Mouse (Mus musculus) layer of hippocampus, postnatal 14 days (tissue): ENCODE data around the gene Lrrfip1. TPM values are rescaled to one million over a fixed set of nuclear protein-coding genes. Genes with fewer than 3 reads are reported as not detected.
A peak's percentile ranks its signal among the peaks of the same experiment; 100 is the strongest.

Experiments
- DNase-seq, 2 experiments: peaks; one replicate each; pipeline ENCODE4 v3.0.0; 2021 to 2022; ENCODE audit warnings: low spot score in 2 of 2, mixed read lengths in 1 of 2
- total RNA-seq, 2 experiments: library from RNA; stranded (reverse); gene quantifications; 2 replicates each; pipeline ENCODE4 v1.2.3; 2021

Gene Lrrfip1
- total RNA-seq, 2 experiments from 2014 or later: 73.0 to 82.7 TPM

DNA sequence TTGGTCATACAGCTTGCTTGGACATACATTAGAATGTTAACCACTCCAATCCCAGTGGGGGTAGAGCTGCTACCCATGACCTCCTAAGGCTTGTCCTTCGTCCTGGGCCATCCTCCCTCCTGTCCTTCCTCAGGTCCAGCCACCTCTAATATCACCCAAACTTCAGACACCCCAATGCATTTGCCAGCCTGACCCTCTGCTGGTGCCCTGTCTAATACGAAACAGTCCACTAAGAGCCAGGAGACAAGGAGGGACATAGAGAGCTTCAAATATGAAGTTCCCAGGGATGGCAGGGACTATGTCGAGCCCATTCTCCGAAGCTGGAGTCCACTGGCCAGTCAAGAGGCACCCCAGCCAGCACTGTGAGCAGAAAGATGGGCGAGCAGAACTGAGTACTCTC is 896 bp upstream of the Lrrfip1 start:
- DNase-seq: no peak

DNA sequence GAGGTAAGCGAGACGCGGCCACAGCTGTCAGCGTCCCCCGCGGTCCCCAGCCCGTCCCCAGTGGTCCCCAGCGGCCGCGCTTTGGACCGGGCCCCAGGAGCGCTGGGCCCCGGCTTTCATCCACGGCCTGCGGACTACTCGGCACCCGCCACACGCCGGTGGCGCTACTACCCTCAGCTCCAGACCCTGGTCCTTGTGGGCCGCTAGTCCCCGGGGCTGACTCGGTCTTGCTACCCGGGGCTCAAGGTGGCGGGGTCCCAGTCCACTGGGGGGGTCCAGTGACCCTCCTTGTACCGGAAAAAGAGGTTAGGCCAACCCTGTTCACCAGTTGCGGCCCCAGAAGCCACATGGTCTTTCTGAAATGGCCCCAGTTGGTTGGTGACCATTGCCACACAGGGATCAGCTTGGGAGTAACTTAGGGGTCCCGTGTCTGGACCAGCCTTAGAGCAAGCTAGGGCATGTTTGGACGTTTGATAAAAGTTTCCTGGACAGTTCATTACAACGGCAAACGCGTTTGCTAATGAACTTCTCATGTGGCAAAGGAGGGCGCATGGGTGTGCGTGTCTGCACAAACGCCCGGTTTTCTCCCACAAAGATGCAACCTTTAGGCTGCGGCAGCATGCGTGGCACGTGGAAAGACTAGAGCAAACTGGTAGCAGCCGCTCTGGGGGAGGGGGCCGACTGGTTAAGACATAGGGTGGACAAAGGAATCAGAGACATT is 514 bp downstream of the Lrrfip1 start:
- no peak for DNase-seq

DNA sequence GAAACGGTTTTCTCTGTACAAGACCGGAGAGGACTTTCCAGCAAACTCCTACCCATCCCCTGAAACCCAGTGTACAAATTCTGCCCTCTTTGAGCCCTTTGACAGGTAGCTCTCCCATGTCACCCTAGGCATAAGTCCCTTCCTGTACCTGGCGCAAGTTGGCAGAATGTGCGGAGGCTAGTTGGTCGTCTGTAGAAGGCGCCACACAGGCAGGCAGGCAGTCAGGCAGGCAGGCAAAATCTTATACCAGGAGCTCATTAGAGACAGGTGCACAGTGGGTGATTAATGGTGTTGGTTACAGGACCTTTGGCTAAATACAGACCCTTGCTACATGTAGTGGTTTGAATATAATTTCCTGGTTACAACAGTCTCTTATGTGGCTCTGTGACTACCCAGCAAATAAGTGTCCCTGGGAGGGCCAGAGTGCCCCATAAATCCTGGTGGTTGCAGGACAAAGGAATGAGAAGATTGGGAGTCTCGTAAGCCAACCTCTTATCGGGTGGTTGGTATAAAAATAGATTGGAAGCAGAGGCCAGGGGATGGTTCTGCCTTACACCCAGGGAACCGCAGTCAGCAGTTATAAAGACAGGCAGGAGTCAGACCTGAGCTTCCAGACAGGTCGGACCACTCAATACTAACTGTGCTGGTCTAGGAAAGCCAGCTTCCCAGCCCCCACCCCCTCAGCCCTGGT is 1.5 kb downstream of the Lrrfip1 start:
- no peak for DNase-seq

DNA sequence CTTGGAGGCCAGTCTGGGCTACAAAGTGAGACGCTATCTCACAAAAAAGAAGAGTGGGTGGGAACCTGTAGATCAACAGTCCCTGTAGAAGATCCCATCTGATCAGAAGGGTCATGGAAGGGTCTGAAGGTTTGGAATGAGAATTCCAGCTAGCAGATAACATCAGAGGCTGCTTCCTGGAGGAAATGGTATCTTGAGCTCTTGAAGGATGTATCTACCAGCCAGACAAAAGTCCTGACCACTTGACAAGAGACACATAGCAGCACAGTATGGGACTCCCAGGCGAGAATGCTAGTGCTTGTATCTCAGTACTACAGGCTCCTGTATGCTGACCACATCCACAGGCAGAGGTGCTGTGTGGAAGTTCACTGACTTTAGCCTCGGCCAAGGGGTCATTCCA is 2.6 kb downstream of the Lrrfip1 start:
- DNase-seq: no peak

DNA sequence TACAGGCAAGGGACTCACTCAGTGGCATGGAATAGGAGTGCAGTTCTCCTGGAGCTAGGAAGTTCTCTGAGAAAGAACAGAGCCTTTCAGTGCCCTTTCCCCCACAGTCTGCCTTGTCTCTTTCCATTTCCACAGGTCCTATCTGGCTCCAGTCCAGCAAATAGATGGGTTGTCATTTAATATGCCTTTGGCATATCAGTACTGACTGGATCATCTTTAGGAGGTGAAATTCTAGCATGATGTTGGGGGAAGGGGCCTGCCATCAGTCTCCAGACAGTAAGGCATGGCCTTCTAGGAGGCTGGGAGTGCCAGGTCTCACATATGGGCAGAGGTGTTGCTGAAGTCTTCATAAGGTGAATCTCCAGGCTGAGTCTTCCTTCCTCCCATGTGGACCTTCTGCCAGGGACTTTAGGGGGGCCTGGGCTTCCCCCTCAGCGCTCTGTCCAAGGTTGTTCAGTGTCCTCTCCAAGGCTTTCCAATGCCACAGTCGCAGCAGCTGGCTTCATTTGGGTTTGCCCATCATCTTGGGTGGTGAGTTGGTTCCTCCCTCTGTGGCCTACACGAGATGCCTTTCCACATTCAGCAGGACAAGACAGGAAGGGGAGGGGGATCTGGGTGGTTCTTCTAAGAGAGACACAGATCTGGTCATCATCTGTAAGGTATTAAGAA is 3.5 kb downstream of the Lrrfip1 start:
- DNase-seq: no peak

DNA sequence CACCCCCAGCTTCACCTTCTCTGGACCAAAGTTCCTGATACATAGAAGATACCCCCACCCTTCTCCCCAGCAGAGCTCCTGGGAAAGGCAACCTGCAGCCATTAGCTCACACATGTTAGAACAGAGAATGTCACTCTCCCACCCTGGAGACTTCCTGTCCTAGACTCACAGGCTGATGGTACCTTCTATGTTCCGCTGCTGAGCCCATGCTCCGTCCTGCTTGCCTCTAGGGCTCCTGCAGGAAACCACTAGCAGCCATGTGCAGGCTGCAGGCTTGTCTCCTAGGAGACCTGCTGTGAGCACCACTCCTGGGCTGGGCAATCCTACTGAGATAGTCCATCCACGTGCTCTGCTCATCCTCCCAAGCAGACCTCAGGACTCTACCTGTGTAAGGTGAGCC is 4.1 kb downstream of the Lrrfip1 start:
- DNase-seq: no peak

DNA sequence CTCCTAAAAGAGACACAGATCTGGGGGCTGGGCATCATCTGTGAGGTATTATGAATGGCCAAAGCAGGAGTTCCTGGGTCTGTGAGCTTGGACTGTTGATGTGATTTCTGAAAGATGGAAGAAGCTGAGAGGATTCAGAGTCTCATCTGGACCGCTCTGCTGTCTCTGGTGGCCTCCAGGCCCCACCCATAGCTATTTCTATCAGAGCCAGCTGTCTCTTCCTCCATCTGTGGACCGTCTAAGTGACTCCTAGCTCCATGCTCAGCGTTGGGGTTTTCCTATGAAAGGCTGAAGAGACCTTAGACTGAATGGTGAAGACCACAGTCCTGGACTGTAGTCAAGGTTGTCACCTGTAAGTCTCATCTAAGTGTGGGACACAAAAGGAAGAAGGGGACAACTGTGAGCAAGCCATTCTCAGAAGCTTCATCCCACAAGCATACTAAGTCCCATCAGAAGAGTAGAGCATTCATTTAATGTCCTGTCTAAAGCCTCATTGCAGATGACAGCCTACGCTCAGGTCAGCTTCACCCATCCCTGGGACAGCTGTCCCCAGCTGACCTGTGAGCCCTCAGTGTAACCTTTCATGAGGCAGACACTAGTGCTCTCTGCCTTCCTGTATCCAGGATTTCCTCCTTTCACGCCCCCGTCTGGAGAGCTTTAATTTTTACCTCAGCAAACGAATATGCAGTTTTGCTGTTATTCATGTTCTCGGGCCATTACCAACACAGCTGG is 5.2 kb downstream of the Lrrfip1 start:
- no peak for DNase-seq

DNA sequence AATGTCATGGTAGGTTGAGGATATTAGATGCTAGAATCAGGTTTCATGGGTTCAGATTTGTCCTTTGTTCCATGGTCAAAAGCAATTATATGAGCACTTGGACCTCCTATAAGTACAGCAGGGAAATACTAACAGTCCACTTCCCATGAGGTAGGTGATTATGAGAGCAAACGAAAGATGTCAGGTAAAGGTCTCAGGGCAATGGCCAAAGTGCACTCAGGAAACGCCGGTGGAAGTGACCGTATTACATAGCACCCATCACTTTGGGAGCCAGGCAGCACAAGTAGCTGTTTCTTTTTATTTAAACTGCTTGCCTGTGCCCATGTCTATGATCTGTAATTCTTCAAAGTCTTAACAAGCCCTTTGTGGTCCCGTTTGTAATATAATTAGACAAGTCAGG is 7.5 kb downstream of the Lrrfip1 start:
- no peak for DNase-seq

DNA sequence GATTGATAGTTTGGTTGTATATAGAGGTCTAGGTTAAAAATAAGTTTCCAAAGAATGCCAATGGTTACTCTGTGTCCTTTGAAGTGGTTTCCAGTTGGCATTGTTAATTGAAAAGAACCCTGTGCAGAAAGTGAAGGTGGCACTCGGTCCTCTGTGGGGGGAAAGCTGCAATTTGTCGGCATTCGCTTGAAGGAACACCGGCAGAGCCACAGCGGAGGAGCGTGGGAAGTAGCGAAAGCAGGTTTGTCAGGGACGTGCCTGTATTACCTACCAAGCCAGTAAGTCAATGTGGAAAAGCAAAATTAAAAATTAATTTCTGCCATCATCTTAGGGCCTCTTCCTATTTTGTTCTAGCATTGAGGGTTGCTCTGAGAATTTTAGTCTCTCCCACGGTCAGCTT is 8.2 kb downstream of the Lrrfip1 start:
- no peak for DNase-seq

DNA sequence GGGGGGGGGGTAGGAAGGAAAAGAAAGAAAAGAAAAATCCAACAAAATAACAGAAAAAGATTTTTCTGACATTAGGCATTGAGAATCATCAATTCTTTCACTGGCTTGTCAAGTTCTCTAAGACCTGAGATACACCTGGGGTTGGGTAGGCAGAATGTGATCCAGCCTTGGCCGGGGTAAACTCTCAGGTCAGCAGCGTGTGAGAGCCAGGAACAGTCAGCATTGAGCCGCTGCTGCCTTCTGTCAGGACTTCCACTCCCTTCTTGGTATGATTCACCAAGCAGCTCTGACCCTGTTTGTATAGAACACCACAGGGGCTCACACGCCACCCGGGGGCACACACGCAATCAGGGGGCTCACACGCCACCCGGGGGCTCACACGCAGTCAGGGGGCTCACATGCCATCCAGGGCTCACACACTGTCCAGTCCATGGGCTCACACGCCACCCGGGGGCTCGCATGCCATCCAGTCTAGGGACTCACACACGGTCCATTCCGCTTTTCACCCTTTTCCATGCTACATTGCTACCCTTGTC is 9.7 kb downstream of the Lrrfip1 start:
- no peak for DNase-seq

DNA sequence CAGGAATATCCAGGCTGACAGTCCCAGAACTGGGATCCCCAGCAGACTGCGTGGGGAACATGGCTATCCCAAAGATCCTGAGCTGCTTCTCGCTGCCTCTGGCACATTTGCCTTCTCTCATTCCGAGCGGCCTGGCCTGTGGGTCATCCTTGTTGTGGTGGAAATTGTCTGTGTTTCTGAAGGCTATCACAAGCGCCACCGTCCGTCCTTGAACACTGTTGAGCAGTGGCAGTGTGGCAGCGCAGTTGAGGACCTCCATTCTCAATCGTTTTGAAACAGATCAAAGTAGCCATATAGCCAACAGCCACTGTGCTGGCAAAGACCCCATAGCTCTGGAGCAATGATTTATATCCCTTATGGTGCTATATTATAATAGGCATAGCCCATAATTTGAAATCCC is 10.2 kb downstream of the Lrrfip1 start:
- no peak for DNase-seq

DNA sequence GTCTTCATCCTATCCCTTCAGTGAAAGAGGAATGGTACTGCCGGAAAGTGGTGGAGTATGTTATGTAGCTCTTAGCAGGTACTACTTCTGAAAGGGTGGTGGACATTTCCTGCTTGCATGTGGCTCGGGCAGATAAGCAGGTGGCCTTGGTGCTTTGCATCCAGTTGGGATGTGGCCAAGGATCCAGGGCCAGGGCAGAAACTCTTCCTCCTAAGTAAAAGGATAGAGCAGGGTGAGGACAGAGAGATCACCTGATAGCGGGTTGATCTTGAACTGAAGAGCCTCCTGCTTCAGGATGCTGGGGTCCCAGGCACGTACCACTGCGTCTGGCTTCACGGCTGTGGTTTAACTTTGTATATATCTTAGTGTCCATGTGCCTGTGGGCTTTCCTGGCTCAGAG is 10.7 kb downstream of the Lrrfip1 start:
- no peak for DNase-seq

DNA sequence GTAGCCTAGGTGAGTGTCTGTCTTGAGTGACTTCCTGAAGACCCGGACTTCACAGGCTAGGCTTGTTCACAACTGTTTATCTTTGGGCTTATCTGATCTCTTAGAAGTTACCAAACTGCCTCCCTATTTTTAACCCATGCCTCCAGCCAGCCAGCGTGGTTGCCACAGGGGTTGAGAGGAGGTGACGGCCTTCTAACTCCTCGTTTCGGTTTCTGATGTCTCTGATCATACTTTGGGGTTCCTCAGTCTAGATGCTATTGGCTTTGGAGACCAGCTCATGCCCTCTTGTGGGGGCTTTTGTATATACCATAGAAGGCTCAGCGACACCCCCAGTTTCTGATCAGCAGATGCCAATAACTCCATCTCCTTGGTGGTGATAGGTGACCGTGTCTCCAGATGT is 11.7 kb downstream of the Lrrfip1 start:
- no peak for DNase-seq

DNA sequence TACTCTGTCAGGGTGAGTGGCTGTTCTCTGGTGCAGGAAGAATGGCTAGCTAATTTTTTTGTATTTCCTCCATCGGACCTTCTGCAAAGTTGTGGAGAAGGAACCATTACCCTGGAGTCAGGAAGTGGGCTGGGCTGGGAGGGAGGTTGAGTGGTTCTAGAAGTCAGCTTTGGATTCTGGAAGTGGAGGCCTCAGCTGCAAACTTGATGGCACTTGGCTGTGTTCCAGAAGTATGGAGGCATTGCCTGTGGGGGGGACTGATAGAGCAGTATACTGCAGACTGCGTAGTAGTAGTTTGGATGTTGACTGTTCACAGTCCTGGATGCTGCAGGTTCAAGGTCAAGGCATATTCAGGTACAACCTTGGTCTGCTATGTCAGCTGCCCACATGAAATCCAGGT is 12.2 kb downstream of the Lrrfip1 start:
- no peak for DNase-seq

DNA sequence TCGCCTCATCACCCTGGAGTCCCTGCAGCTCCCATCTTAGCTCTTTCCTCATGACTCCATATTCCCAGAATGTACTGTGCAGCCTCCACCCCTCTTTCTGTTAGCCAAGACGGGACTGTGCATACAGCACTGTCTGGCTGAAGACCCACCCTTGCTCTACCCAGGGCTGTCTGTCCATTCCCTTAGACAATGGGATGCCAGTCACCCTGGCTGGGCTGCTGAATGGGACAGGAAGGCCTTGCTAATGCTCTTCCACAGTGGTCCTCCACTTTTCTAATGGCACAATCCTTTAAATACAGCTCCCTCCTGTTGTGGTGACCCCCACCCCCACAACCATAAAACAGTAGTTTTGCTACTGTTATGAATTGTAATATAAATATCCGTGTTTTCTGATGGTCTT is 12.8 kb downstream of the Lrrfip1 start:
- no peak for DNase-seq

DNA sequence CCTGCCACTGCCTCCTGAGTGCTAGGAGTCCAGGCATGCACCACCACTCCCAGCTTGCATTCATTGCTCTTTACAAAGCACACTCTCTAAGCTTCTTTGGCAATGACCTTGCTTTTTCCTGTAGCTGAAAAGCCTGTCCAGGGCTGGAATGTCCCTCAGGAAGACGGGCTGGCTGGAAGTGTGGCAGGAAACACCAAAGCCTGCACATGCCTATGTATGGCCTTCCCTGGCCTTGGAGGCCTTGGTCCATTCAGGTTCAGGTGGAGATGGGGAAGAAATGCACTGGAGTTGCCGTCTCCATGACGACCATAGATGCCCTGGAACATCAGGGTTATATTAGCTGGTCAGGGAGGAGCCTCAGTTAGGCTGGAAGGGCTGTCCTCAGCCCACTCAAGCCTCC is 15.3 kb downstream of the Lrrfip1 start:
- DNase-seq: no peak

DNA sequence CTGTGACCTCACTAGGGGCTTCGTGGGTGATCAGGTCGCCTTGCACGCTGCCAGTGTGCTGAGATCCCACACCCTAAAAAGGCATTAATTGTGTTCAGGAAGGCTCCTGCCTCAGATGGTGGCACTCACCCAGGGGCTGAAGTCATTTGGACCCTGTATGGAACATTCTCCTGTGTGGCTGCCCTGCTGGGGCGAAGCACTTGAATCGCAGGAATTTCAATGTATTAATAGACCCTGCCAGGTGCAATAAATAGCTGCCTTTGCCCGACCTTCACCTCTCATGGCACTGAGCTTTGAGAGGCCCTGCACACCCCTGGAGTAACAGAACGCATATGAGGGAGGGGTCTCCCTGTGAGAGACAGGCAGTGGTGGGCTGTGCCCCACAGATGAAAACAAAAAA is 17.0 kb downstream of the Lrrfip1 start:
- no peak for DNase-seq

DNA sequence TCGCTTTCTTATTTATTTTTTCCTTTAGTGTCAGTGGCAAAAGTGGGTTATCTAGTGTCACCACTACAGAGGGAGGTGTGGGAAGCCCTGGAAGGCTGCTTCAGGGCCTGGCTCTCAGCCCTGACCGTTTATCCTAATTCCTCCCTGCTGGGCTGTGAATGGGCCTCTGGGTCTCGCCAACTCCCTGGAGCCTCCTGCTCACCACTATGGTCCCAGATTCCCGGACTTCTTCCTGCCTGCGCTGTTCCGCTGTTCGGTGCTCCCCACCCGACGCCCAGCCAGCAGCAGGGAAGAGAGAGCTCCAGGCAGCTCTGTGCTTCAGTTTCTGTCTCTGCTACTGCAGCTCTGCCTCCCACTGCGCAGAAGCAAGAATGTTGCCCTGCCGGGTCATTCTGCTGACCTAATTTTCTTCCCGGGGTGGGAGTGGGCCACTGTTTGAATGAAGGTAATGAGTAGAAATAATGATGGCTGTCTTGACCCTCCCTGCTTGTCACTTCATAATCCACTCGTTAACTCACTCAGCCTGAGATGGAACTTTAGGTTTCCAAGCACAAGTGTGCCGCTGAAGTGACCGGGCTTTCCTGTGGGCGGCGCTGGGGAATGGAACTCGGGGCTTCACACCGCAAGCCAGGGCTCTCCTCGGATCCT is 18.7 kb downstream of the Lrrfip1 start:
- peak in 1 of 2 experiments; percentile 30 for DNase-seq

DNA sequence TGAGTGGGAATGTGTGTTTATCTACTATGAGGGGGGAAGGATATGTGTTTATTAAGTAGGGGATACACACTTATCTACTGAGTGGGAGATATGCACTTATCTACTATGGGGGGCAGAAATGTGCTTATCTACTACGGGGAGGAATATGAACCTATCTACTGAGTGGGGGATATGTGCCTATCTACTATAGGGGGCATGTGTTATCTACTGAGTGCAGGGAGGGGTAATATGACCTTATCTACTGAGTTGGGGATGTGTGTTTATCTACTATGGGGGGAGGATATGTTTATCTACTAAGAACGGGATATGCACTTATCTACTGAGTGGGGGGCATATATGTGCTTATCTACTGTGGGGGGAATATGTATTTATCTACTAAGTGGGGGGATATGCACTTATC is 20.8 kb downstream of the Lrrfip1 start:
- no peak for DNase-seq

DNA sequence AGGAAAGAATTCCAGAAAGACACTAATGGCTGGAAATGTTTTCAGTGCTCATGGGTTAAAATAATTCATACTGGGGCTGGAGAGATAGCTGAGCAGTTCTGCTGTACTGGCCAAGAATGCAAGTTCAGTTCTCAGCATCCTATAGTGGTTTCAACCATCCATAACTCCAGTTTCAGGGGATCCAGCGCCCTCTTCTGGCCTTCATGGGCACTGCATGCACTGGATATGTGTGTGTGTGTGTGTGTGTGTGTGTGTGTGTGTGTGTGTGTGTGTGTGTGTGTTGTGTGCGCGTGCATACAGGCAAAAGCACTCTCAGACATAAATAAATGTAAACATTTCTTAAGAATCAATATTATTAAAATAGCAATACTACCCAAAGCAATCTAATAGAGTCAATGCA is 22.8 kb downstream of the Lrrfip1 start:
- DNase-seq: no peak
